Mouse (Mus musculus) thymus, postnatal 0 days (tissue): ENCODE results near the gene Lrch2. TPM values are rescaled to one million over a fixed set of nuclear protein-coding genes. Genes with fewer than 3 reads are reported as not detected.
"Not testable (repeated sequence)": the region's sequence is repeated elsewhere in the genome, so short reads cannot be mapped to it uniquely, and the experiment has no call there.

Experiments used
- DNase-seq: peaks from one replicate; pipeline ENCODE4 v3.0.0-alpha.2; 2015; ENCODE audit warnings: low spot score
- polyA plus RNA-seq: library from polyadenylated mRNA; unstranded; fragments of >200 nt; fragmentation: Nextera tagmentation; extraction: Ambion mirVana; gene quantifications from 2 replicates; pipeline ENCODE4 v1.2.1, GENCODE M21; 2015

The Lrch2 gene
- polyA plus RNA-seq: 0.98 and 1.8 TPM in 2 replicates

DNA sequence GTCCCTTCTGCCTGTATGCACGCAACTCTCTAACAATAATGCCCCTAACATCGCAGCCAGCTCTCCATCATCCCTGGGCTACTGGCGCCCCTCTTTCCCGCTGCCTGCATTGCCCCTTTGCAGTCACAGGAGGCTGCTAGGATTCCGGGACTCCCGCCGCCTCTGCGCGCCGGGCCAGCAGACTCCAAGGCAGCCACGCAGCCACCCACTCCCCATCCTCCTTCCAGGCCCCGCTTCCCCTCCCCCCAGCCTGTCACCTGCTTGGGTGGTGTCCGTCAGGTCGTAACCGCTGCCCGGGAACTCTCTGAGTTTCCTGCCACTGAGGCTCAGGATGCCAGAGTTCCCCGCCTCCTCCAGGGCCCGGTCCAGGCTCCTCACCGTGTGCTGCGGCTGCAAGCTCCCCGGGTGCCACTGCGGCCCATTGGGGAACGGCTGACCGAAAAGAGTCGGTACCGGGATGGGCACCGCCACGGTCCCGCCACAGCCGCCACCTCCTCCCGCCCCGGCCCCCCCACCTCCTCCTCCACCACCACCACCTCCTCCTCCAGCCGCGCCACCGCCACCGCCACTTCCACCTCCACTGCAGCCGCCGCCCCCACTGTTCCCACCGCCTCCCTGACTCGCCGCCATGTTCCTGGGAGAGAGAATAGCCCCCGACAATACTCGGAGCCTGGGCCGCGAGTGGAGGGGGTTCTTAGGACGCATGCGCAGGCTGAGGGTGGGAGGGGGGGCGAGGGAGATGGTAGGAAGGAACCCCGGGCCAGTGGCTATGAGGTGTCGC, at the start of gene Lrch2:
Gene Lrch2 (minus strand): TSS at position 661 of the 781 bp plus-strand sequence.
- no peak for DNase-seq

DNA sequence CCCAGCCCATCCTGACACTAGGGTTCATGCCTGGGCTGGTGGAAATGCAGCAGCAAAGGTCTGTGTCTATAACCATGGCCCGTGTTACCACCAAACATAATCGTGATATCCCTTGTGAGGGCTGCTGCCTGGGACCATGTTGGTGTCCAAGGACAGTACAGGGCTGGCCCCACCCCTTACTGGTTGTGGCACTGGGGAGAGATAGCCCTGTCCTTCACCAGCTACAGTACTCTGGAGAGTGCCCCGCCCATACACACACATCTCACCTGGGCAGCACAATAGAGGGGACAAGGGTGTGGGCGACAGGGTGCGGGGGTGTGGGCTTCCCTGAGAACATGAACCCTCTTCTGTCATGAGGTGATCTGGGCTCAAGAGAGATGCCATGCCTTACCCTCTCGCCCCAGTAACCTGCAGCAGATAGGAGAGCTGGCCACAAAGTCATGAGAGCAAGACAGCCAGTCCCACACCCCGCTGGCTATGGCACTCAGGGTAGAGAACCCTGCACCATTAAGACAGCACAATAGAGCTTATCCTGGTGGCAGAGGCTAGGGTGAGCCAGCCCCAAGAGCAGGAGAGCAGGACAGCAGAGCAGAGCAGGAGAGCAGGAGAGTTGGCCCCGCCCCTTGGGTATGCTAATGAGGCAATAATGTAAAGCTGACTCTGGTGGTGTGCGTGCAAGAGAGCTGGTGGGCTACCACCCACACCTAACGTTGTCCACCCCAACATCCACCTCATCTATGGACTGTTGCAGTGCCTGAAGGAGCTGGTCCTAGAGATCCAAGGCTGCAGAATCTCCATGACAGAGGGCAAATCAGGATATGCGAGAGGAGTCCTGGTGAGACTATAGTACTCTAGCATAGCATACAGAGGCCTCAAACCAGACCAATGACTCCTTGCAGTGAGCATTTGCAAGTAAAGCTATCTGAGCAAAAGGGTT, 12.7 kb downstream of the Lrch2 start:
- no peak for DNase-seq

DNA sequence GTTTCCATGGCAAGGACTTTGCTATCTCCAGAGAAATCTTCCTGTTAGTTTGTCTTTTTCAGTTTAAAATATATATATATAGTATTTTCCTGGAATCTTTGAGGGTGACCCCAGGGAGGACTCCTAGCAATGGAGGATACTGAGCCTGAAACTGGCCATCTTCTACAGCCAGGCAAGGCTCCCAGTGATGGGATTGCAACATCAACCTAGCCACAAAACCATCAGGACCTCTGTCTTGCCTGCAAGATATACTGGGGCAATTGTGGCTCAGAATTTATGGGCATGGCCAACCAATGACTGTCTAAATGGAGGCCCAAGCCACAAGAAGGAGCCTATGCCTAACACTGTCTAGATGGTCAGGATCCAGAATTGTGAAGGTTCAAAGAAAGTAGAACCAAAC, 15.5 kb downstream of the Lrch2 start:
- DNase-seq: no peak

DNA sequence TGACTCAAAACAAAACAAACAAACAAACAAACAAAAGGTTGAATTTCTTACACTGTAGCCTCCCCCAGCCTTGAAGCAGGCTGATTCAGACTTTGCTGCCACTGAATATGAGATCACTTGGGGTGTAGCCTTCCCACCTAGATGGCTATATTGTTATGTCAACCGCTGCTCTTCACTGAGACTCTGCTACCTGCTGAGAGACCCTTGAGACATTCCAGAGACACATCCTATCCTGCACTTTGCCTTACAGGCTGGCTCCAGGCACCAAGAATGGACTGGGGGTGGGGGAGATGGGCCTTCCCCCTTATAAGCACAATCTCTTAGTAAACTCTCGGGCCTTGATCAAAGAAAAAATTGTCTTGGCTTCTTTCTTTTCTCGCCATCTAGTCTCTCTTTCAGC, 16.8 kb downstream of the Lrch2 start:
- DNase-seq: not testable (repeated sequence)

DNA sequence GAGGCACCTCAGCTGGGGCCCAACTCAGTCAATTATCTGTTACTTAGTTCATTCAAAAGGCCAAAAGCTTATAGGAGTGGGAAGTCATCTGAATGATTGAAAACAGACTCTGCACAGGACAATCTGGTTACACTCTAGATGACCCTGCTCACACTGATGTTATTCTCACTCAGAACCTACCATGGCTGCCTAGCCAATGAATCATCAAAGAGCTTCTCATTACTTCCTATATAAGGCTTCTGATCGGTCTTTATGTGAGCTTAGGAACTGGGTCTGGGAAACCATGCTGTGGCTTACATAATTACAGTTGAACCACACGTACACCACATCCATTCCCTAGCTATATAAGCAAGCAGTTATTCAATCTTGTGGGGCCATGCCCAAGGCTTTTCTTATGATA, 18.3 kb downstream of the Lrch2 start:
- no peak for DNase-seq

DNA sequence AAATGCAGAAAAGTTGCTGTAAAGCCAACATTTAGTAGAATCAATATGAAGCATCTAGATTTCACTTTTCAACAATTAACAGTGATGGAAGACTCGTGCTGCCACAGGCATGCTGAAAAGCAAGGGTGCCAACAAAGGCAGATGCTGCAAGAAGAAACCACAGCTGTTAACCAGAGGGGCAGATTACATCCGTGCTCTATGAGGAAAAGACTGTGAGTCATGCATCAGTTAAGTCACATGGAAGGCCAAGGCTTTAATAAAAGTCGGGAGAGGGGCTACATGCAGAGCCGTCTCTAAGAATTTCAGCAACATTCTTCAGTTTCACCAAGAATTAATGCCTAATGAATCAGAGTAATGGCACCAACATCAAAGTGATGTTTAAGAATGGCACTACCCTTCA, 22.2 kb downstream of the Lrch2 start:
- no peak for DNase-seq

DNA sequence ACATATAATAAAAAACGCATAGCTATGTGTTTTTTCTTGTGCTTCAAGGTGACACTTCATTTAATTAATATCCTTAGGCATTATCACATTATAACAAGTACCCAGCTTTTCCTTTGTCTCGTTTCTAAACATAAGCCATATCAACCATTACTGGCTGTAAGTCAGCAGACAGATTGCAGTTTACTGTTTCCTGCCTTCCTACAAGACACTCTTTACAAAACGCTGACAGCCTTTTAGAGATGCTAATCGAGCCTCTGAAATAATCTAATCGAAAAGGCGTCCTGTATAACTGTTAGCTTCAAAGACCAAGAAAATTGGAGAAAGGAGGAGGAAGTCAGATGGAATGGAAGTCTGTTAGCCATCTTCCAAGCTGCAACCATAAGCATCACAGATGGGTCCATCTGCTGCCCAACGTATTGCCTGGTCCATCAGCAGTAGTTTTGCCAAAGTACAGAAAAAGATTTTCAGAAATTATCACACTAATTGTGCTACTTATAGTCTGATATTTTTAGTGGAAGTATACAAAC, 26.2 kb downstream of the Lrch2 start:
- no peak for DNase-seq

DNA sequence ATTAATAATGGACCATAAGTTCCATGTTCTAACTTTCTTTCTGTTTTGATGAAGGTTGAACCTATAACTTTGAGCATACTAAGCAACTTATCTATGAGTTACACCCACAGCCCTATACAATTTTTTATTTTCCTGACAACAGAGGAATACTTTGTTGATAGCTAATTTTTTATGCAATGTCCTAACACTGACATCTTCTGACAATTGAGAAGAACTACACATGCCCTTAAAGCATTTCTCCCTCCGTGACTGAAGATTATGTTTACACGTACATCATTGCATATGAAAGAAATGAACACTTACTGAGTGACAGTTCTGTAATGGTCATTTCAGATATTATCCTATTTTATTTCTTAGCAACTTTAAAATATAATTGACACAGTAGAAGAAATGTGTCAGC, 64.3 kb downstream of the Lrch2 start:
- no peak for DNase-seq

DNA sequence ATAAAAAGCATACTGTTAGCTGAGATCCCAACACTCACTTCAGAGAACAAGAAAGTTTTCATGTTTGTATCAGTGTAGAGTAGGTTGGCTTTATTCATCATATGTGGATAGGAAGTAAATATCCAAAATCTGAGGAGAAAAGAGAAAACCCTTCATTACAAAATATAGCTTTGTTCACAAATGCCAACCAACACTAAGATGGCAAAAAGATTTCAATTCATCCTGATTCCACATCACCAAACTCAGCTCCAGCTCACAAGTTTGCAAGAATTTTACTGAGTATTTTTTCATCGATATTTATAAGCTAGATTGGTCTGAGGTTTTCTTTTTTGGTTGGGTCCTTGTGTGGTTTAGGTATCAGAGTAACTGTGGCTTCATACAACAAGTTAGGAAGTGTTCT, 100.3 kb downstream of the Lrch2 start, which contains the start of gene Vmn1r239-ps:
Gene Vmn1r239-ps (minus strand): TSS at position 101 of the 400 bp plus-strand sequence.
- not testable (repeated sequence) for DNase-seq

DNA sequence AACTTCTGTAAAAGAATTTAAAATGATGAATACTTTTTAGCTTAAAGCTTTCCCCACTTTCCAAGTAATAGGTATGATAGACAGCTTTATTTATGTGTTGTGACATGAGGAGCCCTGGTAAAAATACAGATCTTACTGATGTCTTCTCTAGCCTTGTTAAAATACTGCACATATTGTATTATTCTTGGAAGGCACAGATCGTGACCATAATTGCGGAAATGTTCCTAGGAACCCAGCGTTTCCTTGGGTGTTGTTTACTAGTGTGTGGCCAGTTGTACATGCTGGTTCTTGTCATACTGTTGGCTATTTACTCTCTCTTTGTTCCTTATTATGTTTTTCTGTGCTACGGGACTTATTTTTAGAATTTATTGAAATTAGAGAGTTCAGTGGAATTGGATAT, 110.5 kb downstream of the Lrch2 start:
- no peak for DNase-seq

DNA sequence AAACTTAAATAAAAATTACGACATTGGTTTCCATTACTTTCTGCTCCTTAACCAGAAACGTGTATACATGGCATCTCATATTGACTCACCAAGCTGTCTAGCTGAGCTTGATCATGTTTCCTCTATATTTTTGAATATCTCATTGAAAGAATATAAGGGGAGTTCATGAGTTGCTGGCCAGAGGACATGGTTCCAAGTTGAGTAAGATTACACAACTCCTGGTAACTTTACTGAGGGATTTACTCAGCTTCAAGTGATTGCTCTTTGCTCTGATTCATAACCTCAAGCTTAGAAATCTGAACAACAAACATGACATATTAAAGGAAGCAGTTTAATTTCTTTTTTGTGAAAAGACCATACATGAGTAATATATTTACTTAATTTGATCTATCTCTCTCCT, 118.5 kb downstream of the Lrch2 start:
- no peak for DNase-seq

DNA sequence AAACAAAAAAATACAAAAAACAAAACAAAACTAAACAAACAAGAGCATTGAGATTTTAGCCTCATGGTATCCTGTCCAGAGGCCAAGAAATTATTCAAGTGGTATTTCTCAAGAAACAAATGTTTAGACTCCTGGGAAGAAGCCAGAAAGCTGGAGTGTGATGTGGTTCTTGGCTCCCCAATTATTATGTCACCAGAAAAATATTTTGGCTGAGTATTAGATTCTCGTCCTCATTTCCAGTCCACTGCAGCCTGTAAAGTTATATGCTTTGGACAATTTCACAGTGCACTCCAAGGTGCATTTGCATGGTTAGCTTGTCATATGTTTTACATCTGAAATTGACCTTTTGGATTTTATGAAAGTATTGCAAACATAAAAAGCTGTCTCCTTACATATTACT, 124.1 kb downstream of the Lrch2 start:
- DNase-seq: no peak

DNA sequence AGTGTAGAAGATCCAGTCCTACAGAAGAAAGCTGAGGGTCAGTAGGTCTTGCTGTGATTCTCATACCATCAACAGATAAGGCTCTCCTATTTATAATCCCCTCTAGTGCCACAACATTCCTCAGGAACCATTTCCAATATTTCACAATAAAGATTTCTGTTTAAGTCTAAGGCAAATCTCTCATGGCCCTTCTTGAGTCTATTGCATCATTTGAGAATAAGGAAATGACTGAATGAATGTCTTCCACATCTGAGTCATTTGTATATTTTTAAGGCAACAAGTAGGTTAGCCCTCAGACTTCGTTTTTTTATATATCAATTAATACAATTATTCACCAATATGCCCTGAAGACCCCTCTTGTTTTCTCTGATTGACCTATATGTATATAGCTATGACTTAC, 124.8 kb downstream of the Lrch2 start, which contains the start of gene Il13ra2:
Gene Il13ra2 (minus strand): TSS at position 64 of the 400 bp plus-strand sequence.
- no peak for DNase-seq

Other genes starting within 250 kb of the Lrch2 start
- gene Il13ra2, start 124.9 kb downstream of the Lrch2 start, polyA plus RNA-seq: 1.0 and 1.3 TPM in 2 replicates
- gene Vmn1r239-ps, start 100.4 kb downstream of the Lrch2 start, polyA plus RNA-seq: not detected in 2 replicates
- gene Gm15128, start 211.9 kb upstream of the Lrch2 start, polyA plus RNA-seq: not detected in 2 replicates